Mouse (Mus musculus): ENCODE results near the gene Myh14. TPM values are rescaled to one million over a fixed set of nuclear protein-coding genes. Genes with fewer than 3 reads are reported as not detected.
A peak's percentile ranks its signal among the peaks of the same experiment; 100 is the strongest.

Gene Myh14
- polyA plus RNA-seq, 1 experiment from 2014 or later, result 1.3 TPM

DNA sequence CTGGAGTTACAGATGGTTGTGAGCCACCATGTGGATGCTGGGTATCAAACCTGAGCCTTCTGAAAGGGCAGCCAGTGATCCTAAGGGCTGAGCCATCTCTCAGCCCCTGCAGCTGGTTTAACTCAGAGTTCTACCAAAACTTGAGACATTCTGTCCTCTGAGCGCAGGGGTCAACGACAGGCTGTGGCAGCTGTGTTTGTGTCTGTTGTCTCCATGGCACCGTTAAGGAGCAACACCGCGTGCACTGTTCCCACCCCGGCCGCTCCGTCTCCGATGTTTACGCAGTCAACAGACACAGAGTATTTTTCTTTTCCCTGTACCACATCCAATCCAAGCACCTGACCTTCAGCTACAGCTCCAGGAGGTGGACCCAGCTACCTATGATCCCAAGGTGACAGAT, 22.9 kb downstream of the Myh14 start:
- DNase-seq (ENCODE audit: low spot score, missing footprints) (no peak), ATAC-seq (ENCODE audit: low FRiP score) (no peak)
- H3K9me3 ChIP-seq (ENCODE audit: control insufficient read depth, low read length), result no peaks in the 10 kb centered on the region
- no peak overlapping the region for H3K4me3 ChIP-seq (ENCODE audit: low read depth, low read length)
- H3K4me1 ChIP-seq (ENCODE audit: control insufficient read depth, insufficient read depth, low read length), result no peaks in the 10 kb centered on the region
- no peaks in the 10 kb centered on the region for H3K36me3 ChIP-seq (ENCODE audit: control insufficient read depth, insufficient read depth, low read length)
- peaks cover 6% of the 10 kb centered on the region for H3K27me3 ChIP-seq (ENCODE audit: control insufficient read depth, insufficient read depth, low read length)
- H3K9ac ChIP-seq (ENCODE audit: low read length), result no peak overlapping the region
- H3K4me2 ChIP-seq, result no peak overlapping the region
- no peak overlapping the region for H3K27ac ChIP-seq (ENCODE audit: low read depth, low read length)
- 80% methylated on average over 10 of the region's 10 CpGs for WGBS

DNA sequence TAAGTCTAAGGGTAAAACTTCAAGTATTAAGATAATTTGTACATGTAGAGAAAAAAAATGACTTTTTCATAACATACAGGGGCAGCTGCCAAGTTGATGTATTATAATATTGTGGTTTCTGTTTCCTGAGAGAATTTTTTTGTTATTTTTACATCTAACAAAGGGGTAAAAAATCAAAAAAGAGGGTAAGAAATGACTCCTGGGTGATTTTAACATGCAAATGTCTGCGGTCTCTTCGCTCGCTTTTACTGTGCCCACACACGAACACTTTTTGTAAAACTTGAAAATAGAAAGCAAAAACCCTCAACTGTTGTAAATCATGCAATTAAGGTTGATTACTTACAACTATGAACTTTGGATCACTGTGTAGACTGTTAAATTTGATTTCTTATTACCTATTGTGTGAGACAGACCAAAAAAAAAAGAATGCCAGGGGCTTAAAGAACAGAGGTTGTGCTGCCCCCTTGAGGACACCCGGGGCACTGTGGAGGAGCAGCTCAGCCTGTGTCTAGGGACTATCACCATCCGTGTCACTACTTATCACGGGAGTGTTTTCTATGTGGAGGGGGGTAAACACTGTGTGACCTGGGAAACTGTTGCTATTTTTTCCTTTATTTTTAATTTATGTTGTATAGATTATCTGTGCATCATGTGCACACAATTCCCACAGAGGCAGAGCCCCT, 23.5 kb downstream of the Myh14 start:
- no peak overlapping the region for H3K4me2 ChIP-seq
- no peak for ATAC-seq (ENCODE audit: low FRiP score)
- no peaks in the 10 kb centered on the region for H3K4me1 ChIP-seq (ENCODE audit: control insufficient read depth, insufficient read depth, low read length)

DNA sequence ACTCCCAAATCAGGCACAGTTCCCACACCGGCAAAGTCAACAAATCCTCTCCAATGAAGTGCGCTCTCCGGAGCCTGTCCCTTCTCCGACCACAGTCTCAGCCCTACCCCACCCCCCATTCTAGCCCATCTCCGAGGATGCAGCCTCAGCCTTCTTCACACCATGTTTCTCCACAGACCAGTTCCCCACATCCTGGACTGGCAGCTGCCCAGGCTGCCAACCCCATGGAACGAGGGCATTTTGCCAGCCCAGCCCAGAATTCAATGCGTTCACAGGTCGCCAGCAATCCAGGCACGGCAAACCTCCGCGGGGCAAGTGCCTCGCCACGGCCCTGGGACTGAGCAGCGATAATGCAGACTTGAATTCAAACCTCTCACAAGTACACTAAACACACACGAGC, 24.7 kb downstream of the Myh14 start:
- no peak overlapping the region for H3K4me3 ChIP-seq (ENCODE audit: low read depth, low read length)
- H3K36me3 ChIP-seq (ENCODE audit: control insufficient read depth, insufficient read depth, low read length), result no peaks in the 10 kb centered on the region

More for the DNA sequence above, 23.5 kb downstream of the Myh14 start:
- Histone ChIP-seq H3K9me3 (ENCODE audit: control insufficient read depth, low read length) (no peaks in the 10 kb centered on the region), H3K27ac (ENCODE audit: low read depth, low read length) (no peak overlapping the region), H3K4me3 (ENCODE audit: low read depth, low read length) (no peak overlapping the region), H3K9ac (ENCODE audit: low read length) (no peak overlapping the region), H3K27me3 (ENCODE audit: control insufficient read depth, insufficient read depth, low read length) (peaks cover 6% of the 10 kb centered on the region), H3K36me3 (ENCODE audit: control insufficient read depth, insufficient read depth, low read length) (no peaks in the 10 kb centered on the region)
- peak; percentile 96 for DNase-seq (ENCODE audit: low spot score, missing footprints)
- WGBS, result 51% methylated on average over 7 of the region's 7 CpGs

DNA sequence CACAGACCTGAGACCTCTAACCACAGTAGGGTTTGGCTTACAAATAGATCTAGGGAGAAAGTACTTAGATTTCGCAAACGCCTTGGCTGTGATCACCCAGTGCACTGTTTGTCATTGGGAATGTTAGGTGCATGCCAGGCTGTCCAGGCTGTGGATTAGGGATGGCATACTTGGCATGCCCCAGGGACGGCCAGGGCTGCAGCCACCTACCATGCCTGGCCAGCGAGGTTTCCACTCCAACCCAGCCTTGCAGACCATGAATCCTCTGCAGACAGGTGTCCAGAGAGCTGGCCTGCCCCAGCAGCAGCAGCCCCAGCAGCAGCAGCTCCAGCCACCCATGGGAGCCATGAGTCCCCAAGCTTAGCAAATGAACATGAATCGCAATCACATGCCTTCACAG, 25.4 kb downstream of the Myh14 start:
- Histone ChIP-seq H3K9me3 (ENCODE audit: control insufficient read depth, low read length) (no peaks in the 10 kb centered on the region), H3K4me2 (no peak overlapping the region), H3K36me3 (ENCODE audit: control insufficient read depth, insufficient read depth, low read length) (no peaks in the 10 kb centered on the region), H3K4me3 (ENCODE audit: low read depth, low read length) (no peak overlapping the region), H3K4me1 (ENCODE audit: control insufficient read depth, insufficient read depth, low read length) (no peaks in the 10 kb centered on the region), H3K9ac (ENCODE audit: low read length) (no peak overlapping the region), H3K27ac (ENCODE audit: low read depth, low read length) (no peak overlapping the region), H3K27me3 (ENCODE audit: control insufficient read depth, insufficient read depth, low read length) (peaks cover 13% of the 10 kb centered on the region)
- WGBS, result 79% methylated on average over 5 of the region's 5 CpGs
- ATAC-seq (ENCODE audit: low FRiP score), result no peak
- no peak for DNase-seq (ENCODE audit: low spot score, missing footprints)

More for the DNA sequence above, 24.7 kb downstream of the Myh14 start:
- 22% methylated on average over 15 of the region's 15 CpGs for WGBS
- no peaks in the 10 kb centered on the region for H3K9me3 ChIP-seq (ENCODE audit: control insufficient read depth, low read length)
- no peaks in the 10 kb centered on the region for H3K4me1 ChIP-seq (ENCODE audit: control insufficient read depth, insufficient read depth, low read length)
- H3K27ac ChIP-seq (ENCODE audit: low read depth, low read length), result no peak overlapping the region
- H3K27me3 ChIP-seq (ENCODE audit: control insufficient read depth, insufficient read depth, low read length), result peaks cover 6% of the 10 kb centered on the region
- ATAC-seq (ENCODE audit: low FRiP score) (no peak), DNase-seq (ENCODE audit: low spot score, missing footprints) (peak; percentile 84)
- H3K4me2 ChIP-seq, result no peak overlapping the region
- H3K9ac ChIP-seq (ENCODE audit: low read length), result no peak overlapping the region

DNA sequence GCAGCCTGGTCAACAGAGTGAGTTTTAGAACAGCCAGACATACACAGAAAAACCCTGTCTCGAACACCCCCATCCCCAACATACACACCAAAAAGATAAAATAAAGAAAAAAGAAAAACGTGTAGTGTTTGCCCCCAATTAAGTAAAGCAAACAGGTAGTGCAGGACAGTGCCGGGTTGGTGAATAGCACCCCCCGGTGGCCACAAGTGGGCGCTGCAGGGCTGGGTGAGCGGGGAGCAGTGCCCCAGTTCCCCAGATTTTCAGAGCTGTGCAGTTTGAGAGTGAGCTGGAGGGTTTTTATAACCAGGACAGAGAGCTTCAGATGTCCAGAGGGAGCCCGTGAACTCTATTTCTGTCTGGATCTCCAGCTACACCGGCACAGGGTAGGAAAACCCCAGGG, 28.8 kb downstream of the Myh14 start:
- Histone ChIP-seq H3K4me3 (ENCODE audit: low read depth, low read length) (no peak overlapping the region), H3K27ac (ENCODE audit: low read depth, low read length) (no peak overlapping the region), H3K27me3 (ENCODE audit: control insufficient read depth, insufficient read depth, low read length) (peaks cover 36% of the 10 kb centered on the region), H3K36me3 (ENCODE audit: control insufficient read depth, insufficient read depth, low read length) (no peaks in the 10 kb centered on the region), H3K4me2 (no peak overlapping the region), H3K4me1 (ENCODE audit: control insufficient read depth, insufficient read depth, low read length) (no peaks in the 10 kb centered on the region), H3K9ac (ENCODE audit: low read length) (no peak overlapping the region), H3K9me3 (ENCODE audit: control insufficient read depth, low read length) (no peaks in the 10 kb centered on the region)
- WGBS, result 32% methylated on average over 8 of the region's 8 CpGs
- ATAC-seq (ENCODE audit: low FRiP score) (no peak), DNase-seq (ENCODE audit: low spot score, missing footprints) (no peak)

- no peak for ATAC-seq (ENCODE audit: low FRiP score)
- no peaks in the 10 kb centered on the region for H3K9me3 ChIP-seq (ENCODE audit: control insufficient read depth, low read length)
- no peaks in the 10 kb centered on the region for H3K36me3 ChIP-seq (ENCODE audit: control insufficient read depth, insufficient read depth, low read length)
- H3K4me1 ChIP-seq (ENCODE audit: control insufficient read depth, insufficient read depth, low read length), result no peaks in the 10 kb centered on the region
- H3K27me3 ChIP-seq (ENCODE audit: control insufficient read depth, insufficient read depth, low read length), result peaks cover 36% of the 10 kb centered on the region
- no peak overlapping the region for H3K9ac ChIP-seq (ENCODE audit: low read length)
- WGBS, result 19% methylated on average over 25 of the region's 25 CpGs
- no peak overlapping the region; the same call in 1 of the 2 replicates for H3K4me2 ChIP-seq
- no peak overlapping the region for H3K27ac ChIP-seq (ENCODE audit: low read depth, low read length)
- H3K4me3 ChIP-seq (ENCODE audit: low read depth, low read length), result no peak overlapping the region
- peak; percentile 85 for DNase-seq (ENCODE audit: low spot score, missing footprints)
These were observed 29.6 kb downstream of the Myh14 start for GRCm38 (mm10) chr7:44640843-44641605.

DNA sequence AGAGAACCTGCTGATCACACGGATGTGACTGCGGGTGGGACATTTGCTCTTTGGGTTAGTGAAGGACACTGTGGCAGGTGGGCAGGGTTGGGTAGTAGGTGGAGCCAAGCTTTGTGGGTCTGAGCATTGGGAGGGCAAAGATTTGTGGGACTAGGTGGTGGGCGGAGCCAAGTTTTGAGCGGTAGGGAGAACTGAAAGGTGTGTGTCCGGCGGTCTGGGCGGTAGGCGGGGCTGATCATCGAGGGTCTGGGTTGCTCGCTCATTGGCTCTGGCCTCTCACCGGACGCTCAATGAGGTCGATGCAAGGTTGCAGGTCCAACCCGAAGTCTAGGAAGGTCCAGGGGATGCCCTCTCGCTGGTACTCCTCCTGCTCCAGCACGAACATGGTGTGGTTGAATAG, 32.0 kb downstream of the Myh14 start:
- no peak overlapping the region for H3K27ac ChIP-seq (ENCODE audit: low read depth, low read length)
- WGBS, result 2% methylated on average over 16 of the region's 16 CpGs
- H3K36me3 ChIP-seq (ENCODE audit: control insufficient read depth, insufficient read depth, low read length), result no peaks in the 10 kb centered on the region
- DNase-seq (ENCODE audit: low spot score, missing footprints), result no peak
- no peaks in the 10 kb centered on the region for H3K9me3 ChIP-seq (ENCODE audit: control insufficient read depth, low read length)
- peaks cover 30% of the 10 kb centered on the region for H3K27me3 ChIP-seq (ENCODE audit: control insufficient read depth, insufficient read depth, low read length)
- H3K4me3 ChIP-seq (ENCODE audit: low read depth, low read length), result no peak overlapping the region
- 0 out of 2 replicates have a peak overlapping the region, but pooled peaks have one; percentile 2 for H3K4me2 ChIP-seq
- no peaks in the 10 kb centered on the region for H3K4me1 ChIP-seq (ENCODE audit: control insufficient read depth, insufficient read depth, low read length)
- no peak overlapping the region for H3K9ac ChIP-seq (ENCODE audit: low read length)
- 0 out of 2 replicates have a peak, but pooled peaks have one; percentile 33 for ATAC-seq (ENCODE audit: low FRiP score)

GRCm38 (mm10) chr7:44636684-44637083, 34.0 kb downstream of the Myh14 start:
- Histone ChIP-seq H3K4me2 (no peak overlapping the region), H3K4me3 (ENCODE audit: low read depth, low read length) (no peak overlapping the region), H3K4me1 (ENCODE audit: control insufficient read depth, insufficient read depth, low read length) (no peaks in the 10 kb centered on the region), H3K36me3 (ENCODE audit: control insufficient read depth, insufficient read depth, low read length) (no peaks in the 10 kb centered on the region), H3K27ac (ENCODE audit: low read depth, low read length) (no peak overlapping the region), H3K9me3 (ENCODE audit: control insufficient read depth, low read length) (no peaks in the 10 kb centered on the region), H3K9ac (ENCODE audit: low read length) (no peak overlapping the region), H3K27me3 (ENCODE audit: control insufficient read depth, insufficient read depth, low read length) (peaks cover 30% of the 10 kb centered on the region)
- DNase-seq (ENCODE audit: low spot score, missing footprints) (no peak), ATAC-seq (ENCODE audit: low FRiP score) (no peak)
- WGBS, result 85% methylated on average over 9 of the region's 9 CpGs

GRCm38 (mm10) chr7:44633407-44633806, 37.2 kb downstream of the Myh14 start:
- 14% methylated on average over 15 of the region's 15 CpGs for WGBS
- no peaks in the 10 kb centered on the region for H3K4me1 ChIP-seq (ENCODE audit: control insufficient read depth, insufficient read depth, low read length)
- H3K9me3 ChIP-seq (ENCODE audit: control insufficient read depth, low read length), result no peaks in the 10 kb centered on the region
- no peak overlapping the region for H3K9ac ChIP-seq (ENCODE audit: low read length)
- H3K27ac ChIP-seq (ENCODE audit: low read depth, low read length), result no peak overlapping the region
- H3K4me3 ChIP-seq (ENCODE audit: low read depth, low read length), result no peak overlapping the region
- no peak overlapping the region for H3K4me2 ChIP-seq
- DNase-seq (ENCODE audit: low spot score, missing footprints) (peak; percentile 91), ATAC-seq (ENCODE audit: low FRiP score) (no peak)
- peaks cover 4% of the 10 kb centered on the region; the same call in 1 of the 2 replicates for H3K27me3 ChIP-seq (ENCODE audit: control insufficient read depth, insufficient read depth, low read length)
- H3K36me3 ChIP-seq (ENCODE audit: control insufficient read depth, insufficient read depth, low read length), result no peaks in the 10 kb centered on the region
